Mouse (Mus musculus) embryonic facial prominence, embryonic 11.5 days (tissue): ENCODE measurements around the gene Cux2. TPM values are rescaled to one million over a fixed set of nuclear protein-coding genes. Genes with fewer than 3 reads are reported as not detected.

Experiments used
- ATAC-seq: fragments of 200-750 bp; cut with Nextera tagmentation; replicated peaks from 2 replicates; pipeline ENCODE4 v1.8.0; 2017; ENCODE audit warnings: low read depth; ENCODE audit not compliant: insufficient number of reproducible peaks, low FRiP score, low TSS enrichment
- DNase-seq: peaks from one replicate; pipeline ENCODE4 v3.0.0-alpha.2; 2015; ENCODE audit warnings: low spot score
- H3K27ac ChIP-seq: fragments of 300-500 bp; sonication (generic); replicated peaks from 2 replicates; pipeline ENCODE4 v1.5.1; 2014; ENCODE audit warnings: mild to moderate bottlenecking, low read depth, low read length, control low read depth
- H3K27me3 ChIP-seq: fragments of 300-500 bp; sonication (generic); 2 replicates; pipeline ENCODE4 v1.6.1; 2014; ENCODE audit warnings: mild to moderate bottlenecking, low read length, moderate library complexity, mixed read lengths; ENCODE audit not compliant: control insufficient read depth, insufficient read depth
- H3K36me3 ChIP-seq: fragments of 300-500 bp; sonication (generic); replicated peaks from 2 replicates; pipeline ENCODE4 v1.6.1; 2014; ENCODE audit warnings: low read depth, mild to moderate bottlenecking, low read length, moderate library complexity, mixed read lengths; ENCODE audit not compliant: control insufficient read depth, insufficient read depth
- H3K4me1 ChIP-seq: fragments of 300-500 bp; sonication (generic); 2 replicates; pipeline ENCODE4 v1.6.1; 2014; ENCODE audit warnings: low read length, mixed read lengths; ENCODE audit not compliant: control insufficient read depth, insufficient read depth
- H3K4me2 ChIP-seq: fragments of 300-500 bp; sonication (generic); 2 replicates; pipeline ENCODE4 v1.6.1; 2014; ENCODE audit warnings: low read depth, mild to moderate bottlenecking, control low read depth, low read length, moderate library complexity
- H3K4me3 ChIP-seq: fragments of 300-500 bp; sonication (generic); 2 replicates; pipeline ENCODE4 v1.5.1; 2014; ENCODE audit warnings: low read depth, low read length, control low read depth
- H3K9ac ChIP-seq: fragments of 300-500 bp; sonication (generic); replicated peaks from 2 replicates; pipeline ENCODE4 v1.6.1; 2014; ENCODE audit warnings: mild to moderate bottlenecking, control low read depth, low read length
- H3K9me3 ChIP-seq: fragments of 300-500 bp; sonication (generic); replicated peaks from 2 replicates; pipeline ENCODE4 v1.6.1; 2016; ENCODE audit warnings: mild to moderate bottlenecking, low read length, inconsistent platforms, mixed read lengths; ENCODE audit not compliant: control insufficient read depth
- WGBS: fragments of 180-500 bp; shearing (Covaris S2); extraction: QIAGEN DNeasy Blood & Tissue Kit; methylation state at CpG from one replicate; pipeline ENCODE4 v1.1.7; 2014; 5-methylcytosine and 5-hydroxymethylcytosine counted together
- polyA plus RNA-seq: library from polyadenylated mRNA; unstranded; fragments of >200 nt; fragmentation: Nextera tagmentation; extraction: Ambion mirVana; gene quantifications from 2 replicates; pipeline ENCODE4 v1.2.1, GENCODE M21; 2014

Gene Cux2
- polyA plus RNA-seq, 1 experiment from 2014 or later, result 4.5 TPM

DNA sequence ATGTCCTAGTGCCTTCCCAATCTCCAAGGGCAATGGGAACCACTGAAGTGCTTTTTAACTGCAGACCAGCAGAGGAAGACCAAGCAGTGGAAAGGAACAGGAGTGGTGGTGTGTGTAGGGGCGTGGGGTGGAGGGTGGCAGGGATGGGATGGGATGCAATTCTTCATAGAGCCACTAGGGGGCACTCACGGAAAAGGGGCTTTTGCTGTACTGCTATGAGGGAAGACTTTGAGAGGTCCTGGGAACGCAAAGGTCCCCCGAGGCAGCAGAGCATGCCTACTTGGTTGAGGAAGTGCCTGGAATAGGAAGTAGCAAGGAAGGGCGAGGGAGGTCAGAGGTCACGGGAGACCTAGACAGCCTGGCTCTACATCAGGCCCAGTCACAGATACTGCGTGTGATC, 106.4 kb downstream of the Cux2 start:
- Histone ChIP-seq H3K4me1 (no peaks in the 10 kb centered on the region), H3K9me3 (no peaks in the 10 kb centered on the region), H3K27me3 (no peaks in the 10 kb centered on the region), H3K4me3 (no peak overlapping the region), H3K4me2 (no peak overlapping the region), H3K9ac (no peak overlapping the region), H3K27ac (no peak overlapping the region), H3K36me3 (no peaks in the 10 kb centered on the region)
- no peak for ATAC-seq
- DNase-seq, result no peak
- 47% methylated on average over 7 of the region's 7 CpGs for WGBS

DNA sequence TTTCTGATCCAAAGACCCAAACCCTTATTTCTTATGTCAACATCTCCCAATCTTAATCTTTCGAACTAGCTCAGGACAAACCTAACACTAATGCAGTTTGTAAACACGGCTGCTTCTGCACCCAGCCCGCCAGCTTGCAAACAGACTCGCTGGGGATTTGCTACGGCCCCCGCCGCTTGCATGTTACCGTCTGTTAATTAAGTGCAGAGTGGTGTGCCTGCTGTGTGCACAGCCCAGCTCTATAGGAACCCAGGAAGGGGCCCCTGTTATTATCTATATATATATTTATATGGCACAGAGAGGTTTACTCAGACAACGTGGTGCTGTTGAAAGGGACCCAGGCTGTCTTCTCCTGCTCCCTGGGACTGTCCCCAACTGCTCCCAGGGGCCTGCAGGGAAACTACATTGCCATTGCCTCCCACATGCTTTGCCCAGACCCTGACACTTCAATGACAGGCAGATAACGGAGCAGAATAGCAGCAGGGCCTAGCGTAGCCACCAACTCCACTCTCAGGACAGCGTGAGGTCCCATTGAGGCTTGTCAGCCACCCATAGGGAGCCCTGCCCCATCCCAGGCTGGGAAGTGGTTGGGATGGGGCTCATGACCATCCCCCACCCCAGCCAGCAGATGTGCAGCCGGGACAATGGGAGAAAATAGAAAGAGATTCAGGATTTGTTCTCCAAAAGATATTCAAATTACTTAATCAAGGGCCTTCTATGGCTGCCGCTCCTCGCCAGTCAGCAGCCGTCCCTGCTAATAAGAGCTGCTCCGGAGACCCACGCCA, 111.6 kb downstream of the Cux2 start:
- 35% methylated on average over 18 of the region's 18 CpGs for WGBS
- Histone ChIP-seq H3K9me3 (no peaks in the 10 kb centered on the region), H3K4me2 (no peak overlapping the region), H3K9ac (no peak overlapping the region), H3K27me3 (no peaks in the 10 kb centered on the region), H3K4me1 (no peaks in the 10 kb centered on the region; the same call in none of the 2 replicates), H3K27ac (no peak overlapping the region), H3K4me3 (no peak overlapping the region), H3K36me3 (no peaks in the 10 kb centered on the region)
- DNase-seq, result no peak
- ATAC-seq, result 0 out of 2 replicates have a peak, but pooled peaks have one; percentile 56

DNA sequence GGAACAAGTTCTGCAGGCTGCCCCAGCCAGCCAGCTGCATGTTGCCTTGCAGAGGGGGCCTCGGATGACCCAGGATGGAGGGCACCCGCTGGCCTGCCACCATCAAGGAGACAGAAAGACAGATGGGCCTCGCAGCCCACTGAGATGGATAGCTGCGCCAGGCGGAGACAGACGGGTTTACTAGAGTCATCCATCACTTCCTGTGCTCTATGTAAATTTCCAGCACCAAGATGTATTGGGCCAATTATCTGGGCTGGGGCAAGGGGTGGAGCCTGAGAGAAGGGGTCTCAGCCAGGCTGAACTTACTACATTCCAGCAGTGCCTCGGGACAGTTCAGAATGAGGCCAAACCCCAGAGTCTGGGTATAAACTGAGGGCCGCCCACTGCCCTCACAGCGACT, 119.6 kb downstream of the Cux2 start:
- H3K4me2 ChIP-seq, result no peak overlapping the region
- no peaks in the 10 kb centered on the region; the same call in none of the 2 replicates for H3K4me1 ChIP-seq
- H3K4me3 ChIP-seq, result no peak overlapping the region
- no peak overlapping the region for H3K27ac ChIP-seq
- H3K9ac ChIP-seq, result no peak overlapping the region
- H3K9me3 ChIP-seq, result no peaks in the 10 kb centered on the region
- ATAC-seq (no peak), DNase-seq (no peak)
- H3K27me3 ChIP-seq, result peaks cover 6% of the 10 kb centered on the region
- WGBS, result 55% methylated on average over 9 of the region's 9 CpGs
- no peaks in the 10 kb centered on the region for H3K36me3 ChIP-seq

DNA sequence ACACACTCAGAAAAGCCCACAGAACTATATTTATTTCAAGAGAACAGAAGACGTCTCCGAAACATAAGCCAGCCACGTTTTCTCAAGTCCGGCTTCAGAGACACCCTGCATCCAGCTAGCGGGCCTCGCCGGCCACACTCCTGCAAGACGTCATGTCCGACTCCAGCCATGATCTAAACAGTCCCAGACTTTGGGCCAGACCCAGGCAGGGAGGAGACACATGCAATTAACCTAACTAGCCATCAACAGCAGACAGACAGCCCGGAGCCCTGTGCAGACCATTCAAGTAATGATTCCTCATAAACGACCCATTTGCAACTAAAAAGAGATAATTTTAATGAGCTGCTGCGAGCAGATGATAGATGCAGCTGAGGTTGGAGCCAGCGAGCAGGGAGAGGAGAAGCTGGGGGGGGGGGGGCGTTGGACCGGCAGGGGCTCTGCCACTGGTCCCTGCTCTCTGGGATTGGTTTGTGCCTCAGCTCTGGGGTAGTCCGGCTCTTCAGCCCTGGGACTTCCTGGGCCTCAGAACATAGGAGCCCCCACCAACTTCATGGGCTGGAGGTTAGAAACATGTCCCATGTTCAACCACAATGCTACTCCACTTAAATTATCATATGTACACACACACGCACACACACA, 121.4 kb downstream of the Cux2 start:
- Histone ChIP-seq H3K36me3 (no peaks in the 10 kb centered on the region), H3K27me3 (peaks cover 16% of the 10 kb centered on the region), H3K4me3 (no peak overlapping the region), H3K4me2 (no peak overlapping the region), H3K27ac (no peak overlapping the region), H3K4me1 (no peaks in the 10 kb centered on the region; the same call in 1 of the 2 replicates), H3K9me3 (no peaks in the 10 kb centered on the region), H3K9ac (no peak overlapping the region)
- WGBS, result 52% methylated on average over 16 of the region's 17 CpGs
- DNase-seq (no peak), ATAC-seq (no peak)

DNA sequence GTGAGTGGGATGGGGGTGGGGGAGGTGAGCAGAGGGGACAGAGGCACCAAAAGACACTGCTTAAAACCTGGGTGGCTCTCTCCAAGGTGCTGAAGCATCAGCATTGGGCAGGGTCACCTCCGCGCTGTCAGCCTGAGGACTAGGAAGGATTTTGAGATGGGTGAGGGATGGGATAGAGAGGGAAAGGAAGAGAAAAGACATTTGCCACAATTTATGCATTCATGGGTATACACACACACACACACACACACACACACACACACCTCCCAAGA, 123.4 kb downstream of the Cux2 start:
- WGBS, result 0% methylated on average over 2 of the region's 2 CpGs
- ATAC-seq, result no peak
- Histone ChIP-seq H3K27ac (no peak overlapping the region), H3K36me3 (no peaks in the 10 kb centered on the region), H3K9me3 (no peaks in the 10 kb centered on the region), H3K4me2 (no peak overlapping the region), H3K4me3 (no peak overlapping the region), H3K4me1 (no peaks in the 10 kb centered on the region; the same call in 1 of the 2 replicates), H3K27me3 (peaks cover 18% of the 10 kb centered on the region), H3K9ac (no peak overlapping the region)
- DNase-seq, result peak; percentile 80

DNA sequence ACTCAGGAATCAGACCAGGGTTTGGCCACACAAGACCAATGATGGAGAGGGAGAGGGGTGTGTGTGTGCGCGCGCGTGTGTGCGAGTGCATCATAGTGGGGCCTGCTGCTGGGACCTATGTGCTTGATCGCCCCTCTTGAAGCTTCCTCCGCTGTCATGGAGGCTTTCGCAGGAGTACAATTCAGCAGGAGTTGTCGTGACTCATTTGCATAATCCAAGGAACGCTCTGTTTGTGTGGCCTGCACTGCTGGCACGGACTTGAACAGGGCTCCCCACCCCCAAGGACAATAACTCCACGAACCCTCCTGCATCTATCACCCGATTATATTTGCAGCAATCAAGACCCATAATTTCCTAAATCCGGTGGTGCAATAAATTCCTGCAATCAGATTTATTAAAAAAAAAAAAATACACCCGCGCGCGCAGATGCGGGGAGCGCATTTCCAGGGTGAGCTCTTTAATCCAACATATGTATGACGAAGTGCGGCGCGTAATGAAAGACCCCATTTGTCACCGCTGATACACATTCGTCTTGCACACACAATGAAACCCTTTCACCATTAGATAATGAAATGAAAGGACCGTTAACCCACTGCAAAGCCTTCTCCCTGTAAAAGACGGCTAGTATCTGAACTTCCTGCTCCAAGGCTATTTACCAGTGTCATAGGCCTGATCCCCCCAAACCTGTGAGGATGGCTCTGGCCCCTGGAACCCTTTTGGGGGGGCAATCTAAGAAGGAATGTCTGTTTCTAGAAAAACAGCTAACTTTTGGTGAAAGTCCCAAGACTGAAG, 124.0 kb downstream of the Cux2 start:
- Histone ChIP-seq H3K27ac (no peak overlapping the region), H3K4me2 (no peak overlapping the region; the same call in 1 of the 2 replicates), H3K4me3 (no peak overlapping the region), H3K27me3 (peaks cover 18% of the 10 kb centered on the region), H3K36me3 (no peaks in the 10 kb centered on the region), H3K4me1 (no peaks in the 10 kb centered on the region; the same call in 1 of the 2 replicates), H3K9me3 (no peaks in the 10 kb centered on the region), H3K9ac (no peak overlapping the region)
- ATAC-seq (no peak), DNase-seq (no peak)
- WGBS, result 28% methylated on average over 28 of the region's 28 CpGs

DNA sequence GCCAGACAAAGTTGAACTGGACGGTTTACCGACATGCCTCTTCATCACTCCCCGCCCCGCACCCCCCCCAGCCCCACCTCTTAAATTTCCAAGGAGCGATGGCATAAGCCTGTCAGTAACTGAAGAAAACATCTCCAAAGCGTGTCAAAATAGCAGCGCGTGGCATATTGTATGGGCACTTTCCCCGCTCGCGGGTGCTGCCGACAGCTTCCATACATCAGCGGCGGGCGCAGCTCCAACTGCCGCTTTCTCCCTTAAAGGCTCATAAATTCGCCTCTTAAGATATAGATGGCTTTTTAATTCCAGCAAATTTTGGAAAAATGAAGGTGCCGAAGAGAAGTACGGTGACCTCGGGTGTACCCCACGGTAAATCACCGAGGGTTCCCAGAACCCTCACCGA, 124.6 kb downstream of the Cux2 start:
- H3K4me3 ChIP-seq, result no peak overlapping the region
- ATAC-seq, result no peak
- 23% methylated on average over 23 of the region's 23 CpGs for WGBS
- H3K27me3 ChIP-seq, result peaks cover 18% of the 10 kb centered on the region
- no peaks in the 10 kb centered on the region; the same call in 1 of the 2 replicates for H3K4me1 ChIP-seq
- no peak overlapping the region for H3K9ac ChIP-seq
- H3K27ac ChIP-seq, result no peak overlapping the region
- no peak overlapping the region; the same call in 1 of the 2 replicates for H3K4me2 ChIP-seq
- H3K9me3 ChIP-seq, result no peaks in the 10 kb centered on the region
- no peaks in the 10 kb centered on the region for H3K36me3 ChIP-seq
- no peak for DNase-seq

DNA sequence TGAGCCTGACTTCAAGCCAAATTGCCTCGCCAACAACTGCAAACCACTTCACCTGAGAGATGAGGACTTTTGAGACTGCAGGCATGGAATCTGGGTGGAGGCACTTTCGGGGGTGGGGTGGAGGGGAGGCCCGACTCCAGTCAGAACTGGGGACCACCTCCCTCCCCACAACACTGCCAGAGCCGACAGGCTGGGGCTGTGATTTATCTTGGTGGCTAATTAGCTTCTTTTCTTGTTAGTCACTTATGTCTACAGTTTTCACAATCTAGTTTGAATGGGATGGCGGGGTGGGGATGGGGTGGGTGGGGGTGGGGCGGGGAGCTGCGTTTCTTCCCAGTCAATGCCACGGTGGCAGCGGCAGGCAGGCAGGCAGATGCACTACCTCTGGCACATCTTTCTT, 125.5 kb downstream of the Cux2 start:
- DNase-seq (no peak), ATAC-seq (no peak)
- no peak overlapping the region for H3K4me2 ChIP-seq
- no peaks in the 10 kb centered on the region for H3K9me3 ChIP-seq
- H3K4me1 ChIP-seq, result no peaks in the 10 kb centered on the region
- WGBS, result 17% methylated on average over 9 of the region's 9 CpGs
- no peak overlapping the region for H3K4me3 ChIP-seq
- no peak overlapping the region for H3K9ac ChIP-seq
- H3K36me3 ChIP-seq, result no peaks in the 10 kb centered on the region
- no peak overlapping the region for H3K27ac ChIP-seq
- peaks cover 18% of the 10 kb centered on the region for H3K27me3 ChIP-seq
